Mouse (Mus musculus) frontal cortex, adult 2 months (tissue): ENCODE data around the gene Tor1b. TPM values are rescaled to one million over a fixed set of nuclear protein-coding genes. Genes with fewer than 3 reads are reported as not detected.

Source experiments
- DNase-seq, 2 experiments: peaks; one replicate each; pipeline ENCODE4 v3.0.0; 2022; ENCODE audit warnings: low spot score in 1 of 2; ENCODE audit errors: extremely low spot score in 1 of 2
- polyA plus RNA-seq: library from polyadenylated mRNA; depleted of rRNA; stranded (reverse); fragments of >200 nt; gene quantifications from 2 replicates; pipeline ENCODE4 v1.2.3, GENCODE M21; 2012; rRNA removed

The Tor1b gene
- polyA plus RNA-seq, 1 experiment: 33.6 TPM

GRCm38 (mm10) chr2:30983024-30983423 lies 30.3 kb downstream of the Tor1b start:
- DNase-seq: no peak

DNA sequence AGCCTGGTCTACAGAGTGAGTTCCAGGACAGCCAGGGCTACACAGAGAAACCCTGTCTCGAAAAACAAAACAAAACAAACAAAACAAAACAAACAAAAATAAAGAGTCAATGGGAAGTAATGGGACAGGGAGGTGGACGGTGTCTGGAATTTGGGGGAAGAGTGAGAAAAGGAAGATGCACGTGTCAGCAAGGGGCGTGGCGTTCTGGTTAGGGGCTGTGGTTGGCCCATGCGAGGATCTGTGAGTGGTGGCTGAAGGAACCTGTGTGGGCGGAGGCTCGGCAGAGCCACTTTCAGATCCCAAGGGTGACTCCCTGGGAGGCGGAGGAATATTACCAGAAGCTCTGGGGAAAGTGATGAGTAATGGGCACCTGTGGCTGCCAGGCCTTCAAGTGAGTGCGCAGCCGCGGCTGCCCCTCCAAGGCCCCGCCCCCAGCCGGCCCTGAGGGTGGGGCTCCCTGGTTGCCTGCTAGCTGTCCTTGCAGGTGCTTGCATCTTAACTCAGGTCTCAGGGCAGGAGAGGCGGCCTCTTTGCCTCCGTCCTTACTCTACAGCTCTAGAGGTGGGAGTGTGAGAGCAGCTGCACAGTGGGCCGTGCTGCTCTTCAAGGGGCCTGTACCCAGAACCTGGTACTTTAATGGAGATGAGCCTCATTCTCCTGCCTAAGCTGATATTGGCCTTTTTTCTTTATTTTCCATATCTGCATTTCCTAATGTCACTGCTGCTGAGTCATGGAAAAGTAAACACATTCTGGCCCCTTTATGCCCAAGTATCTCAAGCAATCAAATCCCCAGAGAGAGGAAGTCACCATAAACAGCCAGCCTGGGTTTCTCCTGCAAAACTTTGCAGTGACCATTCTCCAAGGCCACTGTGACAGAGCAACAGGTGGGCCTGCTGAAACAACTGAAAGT lies 32.6 kb downstream of the Tor1b start:
- peak in 1 of 2 experiments; percentile 48 for DNase-seq

- DNase-seq: no peak
Measured at GRCm38 (mm10) chr2:30990221-30990620, 37.5 kb downstream of the Tor1b start.

DNA sequence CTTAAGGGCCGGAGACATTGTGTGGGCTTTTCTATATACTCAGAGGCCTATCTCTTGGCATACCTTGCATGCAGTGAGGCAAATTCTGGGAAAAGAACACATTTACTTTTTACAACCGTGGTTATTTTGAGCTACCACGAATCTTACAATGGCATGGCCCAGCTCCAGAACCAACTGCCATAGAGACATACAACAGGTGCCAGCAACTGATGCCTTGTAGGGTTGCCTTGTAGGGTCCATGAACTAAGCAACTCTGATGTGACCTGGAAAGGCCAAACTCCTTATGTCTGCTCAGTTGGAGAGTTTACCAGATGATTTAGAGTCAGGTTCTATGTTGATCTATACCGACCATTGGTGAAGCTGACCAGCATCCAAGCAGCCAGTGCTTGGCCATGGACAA lies 42.1 kb downstream of the Tor1b start:
- no peak for DNase-seq

DNA sequence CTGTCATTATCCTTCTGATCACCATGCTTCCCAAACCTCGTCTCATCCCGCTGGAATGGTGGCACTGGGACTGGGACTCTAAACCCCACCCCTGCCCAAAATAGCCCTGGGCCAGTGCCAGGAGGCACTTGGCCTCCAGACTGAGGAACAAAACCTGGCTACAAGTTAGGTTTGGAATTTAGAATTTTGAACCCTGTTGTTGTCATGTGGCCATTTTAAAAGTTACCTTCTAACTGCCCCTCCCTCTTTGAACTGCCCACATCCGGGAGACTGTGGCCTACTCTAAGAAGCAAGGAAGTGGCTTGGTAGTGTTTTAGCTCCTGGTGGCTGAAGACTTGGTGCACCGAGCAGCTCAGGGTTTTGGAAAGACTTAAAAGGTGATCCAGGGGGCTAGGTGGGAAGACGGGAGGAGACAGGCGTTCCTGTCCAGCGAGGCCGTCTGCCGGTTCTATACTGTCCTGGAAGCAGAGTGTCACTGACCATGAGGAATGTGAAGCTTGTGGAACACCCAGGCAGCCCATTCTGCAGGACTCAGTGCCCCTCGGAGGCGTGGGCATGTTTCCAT lies 42.8 kb downstream of the Tor1b start:
- DNase-seq: no peak

GRCm38 (mm10) chr2:30998443-30999260 lies 45.9 kb downstream of the Tor1b start:
- DNase-seq: no peak

DNA sequence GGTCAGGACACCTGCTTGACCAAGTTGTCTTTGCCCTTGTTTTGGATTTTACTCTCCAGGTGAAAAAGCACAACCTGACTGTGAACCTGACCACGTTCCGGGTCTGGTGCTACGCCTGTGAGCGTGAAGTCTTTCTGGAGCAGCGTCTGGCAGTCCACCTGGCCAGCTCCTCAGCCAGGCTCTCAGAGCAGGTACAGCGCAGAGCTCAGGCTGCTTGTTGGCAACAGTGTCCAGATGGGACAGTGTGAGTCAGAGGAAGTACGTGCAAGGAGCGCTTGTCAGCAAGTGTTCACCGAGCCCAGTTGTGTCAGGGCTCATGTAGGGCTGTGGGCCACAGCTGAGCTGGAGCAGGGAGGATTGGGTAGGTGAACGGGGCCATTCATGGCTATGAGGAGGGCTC lies 50.1 kb downstream of the Tor1b start:
- DNase-seq: no peak

GRCm38 (mm10) chr2:31005453-31005852 lies 52.7 kb downstream of the Tor1b start:
- no peak for DNase-seq

- no peak for DNase-seq
Measured at GRCm38 (mm10) chr2:31006434-31006833, 53.7 kb downstream of the Tor1b start.

DNA sequence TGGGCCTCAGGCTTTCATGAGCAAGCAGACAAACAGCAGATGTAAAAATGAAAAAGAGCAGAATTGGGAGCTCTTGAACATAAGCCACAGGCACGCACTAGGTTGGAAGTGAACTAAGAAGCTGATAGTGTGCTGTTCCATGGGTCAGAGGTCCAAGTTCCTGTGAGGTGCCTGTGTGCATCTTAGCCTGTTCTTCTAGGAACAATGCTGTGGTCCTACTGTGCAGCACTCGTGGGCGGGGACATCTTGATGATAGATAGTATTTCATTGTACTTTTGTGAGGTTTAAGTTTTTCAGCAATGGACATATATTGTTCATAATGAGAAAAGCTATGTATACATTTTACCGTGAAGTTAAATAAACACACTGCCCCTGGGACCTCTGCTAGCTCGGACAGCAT lies 54.4 kb downstream of the Tor1b start:
- DNase-seq: no peak

Other genes starting within 250 kb of the Tor1b start
- 10.8 and 12.3 TPM in 2 replicates for gene 1700001O22Rik, start 149.3 kb upstream of the Tor1b start, polyA plus RNA-seq
- gene Ntmt1, start 145.1 kb upstream of the Tor1b start, polyA plus RNA-seq: 40.5 and 48.8 TPM in 2 replicates
- 41.2 and 45.1 TPM in 2 replicates for gene Asb6, start 122.6 kb upstream of the Tor1b start, polyA plus RNA-seq
- gene Prrx2, start 118.0 kb upstream of the Tor1b start, polyA plus RNA-seq: 3.7 and 4.0 TPM in 2 replicates
- 8.3 and 9.3 TPM in 2 replicates for gene Ptges, start 23.1 kb upstream of the Tor1b start, polyA plus RNA-seq
- gene Tor1a, start 15.0 kb downstream of the Tor1b start, polyA plus RNA-seq: 45.7 and 53.9 TPM in 2 replicates
- 114 and 118 TPM in 2 replicates for gene BC005624, start 29.2 kb downstream of the Tor1b start, polyA plus RNA-seq
- gene Usp20, start 29.3 kb downstream of the Tor1b start, polyA plus RNA-seq: 43.4 and 48.1 TPM in 2 replicates
- 95.9 and 101 TPM in 2 replicates for gene Fnbp1, start 189.0 kb downstream of the Tor1b start, polyA plus RNA-seq
- 28.0 and 30.4 TPM in 2 replicates for gene Gpr107, start 199.4 kb downstream of the Tor1b start, polyA plus RNA-seq